Mouse (Mus musculus) kidney, adult 9 months (tissue): ENCODE measurements around the gene Cmah.

ENCODE experiments used
- DNase-seq: peaks from one replicate; pipeline ENCODE4 v3.0.0; 2022

Gene Cmah

DNA sequence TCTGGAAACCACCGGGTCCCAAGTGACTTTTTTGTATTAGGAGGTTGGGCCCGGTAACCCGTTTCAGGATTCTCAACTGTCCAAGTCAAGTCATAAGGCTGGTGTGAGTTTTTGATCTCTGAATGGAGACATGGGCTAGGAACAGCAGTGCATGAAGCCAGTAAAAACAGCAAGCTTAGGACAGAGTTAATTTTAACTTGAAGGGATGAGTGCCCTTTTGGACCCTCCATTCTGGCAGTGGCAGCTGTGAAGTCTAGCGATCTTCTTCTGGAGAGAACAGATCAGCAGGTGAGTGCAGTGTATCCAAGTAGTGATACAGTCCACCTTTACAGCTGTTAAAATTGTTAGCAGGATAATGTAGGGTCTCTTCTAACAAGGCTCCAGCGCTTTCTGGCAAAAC, at the start of gene Cmah:
Gene Cmah (plus strand): TSS at position 204 of the 400 bp plus-strand sequence.
- DNase-seq, result peak; percentile 89

DNA sequence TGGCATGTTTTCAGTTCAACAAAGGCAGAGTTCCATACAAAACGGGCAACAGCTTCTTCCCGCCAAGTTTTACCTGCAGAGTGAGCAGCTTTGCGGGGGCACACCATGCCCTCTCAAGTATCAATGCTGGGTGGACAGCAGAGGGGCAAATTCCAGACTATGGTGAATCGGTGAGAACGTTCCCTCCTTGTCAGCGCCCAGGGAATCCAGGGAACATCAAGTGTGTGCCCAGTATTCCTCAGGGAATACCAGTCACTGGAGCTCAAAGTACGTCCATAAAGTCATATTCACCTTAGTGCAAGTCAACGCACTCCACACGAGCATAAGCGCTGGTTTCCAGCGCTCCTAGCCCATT, 47.8 kb upstream of the Cmah start:
- DNase-seq, result no peak

DNA sequence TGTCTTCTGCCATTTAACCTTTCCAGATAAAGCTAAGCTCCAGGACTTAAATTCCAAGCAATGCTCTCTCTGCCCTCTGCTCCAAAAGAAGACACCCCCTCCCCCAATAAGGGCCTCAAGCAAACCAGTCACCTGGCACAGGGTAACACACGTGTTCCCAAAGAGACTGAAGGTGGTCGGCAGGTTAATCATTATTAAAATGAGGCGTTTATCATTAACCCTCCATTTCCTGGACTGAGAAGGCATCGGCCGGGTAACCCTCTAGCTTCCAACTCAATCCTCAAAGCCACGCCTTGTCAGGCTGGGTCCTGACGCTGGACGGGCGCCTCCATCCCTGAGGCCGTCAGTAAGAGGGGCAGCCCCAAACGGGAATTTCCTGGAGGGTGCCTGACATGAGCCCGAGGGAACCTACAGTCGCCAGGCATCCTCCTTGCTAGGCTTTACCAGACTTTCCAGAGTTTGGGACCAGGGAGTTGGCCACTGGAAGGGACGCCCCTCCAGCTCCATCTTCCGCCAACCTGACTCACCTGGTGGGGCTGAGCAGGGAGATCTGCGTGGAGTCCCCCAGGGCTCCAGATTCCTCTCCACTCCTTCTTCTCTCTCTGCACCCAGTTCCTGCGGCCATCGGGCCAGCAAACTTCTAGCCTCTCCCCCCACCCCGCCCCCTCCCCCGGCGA, 47.3 kb upstream of the Cmah start:
- DNase-seq, result peak; percentile 86

DNA sequence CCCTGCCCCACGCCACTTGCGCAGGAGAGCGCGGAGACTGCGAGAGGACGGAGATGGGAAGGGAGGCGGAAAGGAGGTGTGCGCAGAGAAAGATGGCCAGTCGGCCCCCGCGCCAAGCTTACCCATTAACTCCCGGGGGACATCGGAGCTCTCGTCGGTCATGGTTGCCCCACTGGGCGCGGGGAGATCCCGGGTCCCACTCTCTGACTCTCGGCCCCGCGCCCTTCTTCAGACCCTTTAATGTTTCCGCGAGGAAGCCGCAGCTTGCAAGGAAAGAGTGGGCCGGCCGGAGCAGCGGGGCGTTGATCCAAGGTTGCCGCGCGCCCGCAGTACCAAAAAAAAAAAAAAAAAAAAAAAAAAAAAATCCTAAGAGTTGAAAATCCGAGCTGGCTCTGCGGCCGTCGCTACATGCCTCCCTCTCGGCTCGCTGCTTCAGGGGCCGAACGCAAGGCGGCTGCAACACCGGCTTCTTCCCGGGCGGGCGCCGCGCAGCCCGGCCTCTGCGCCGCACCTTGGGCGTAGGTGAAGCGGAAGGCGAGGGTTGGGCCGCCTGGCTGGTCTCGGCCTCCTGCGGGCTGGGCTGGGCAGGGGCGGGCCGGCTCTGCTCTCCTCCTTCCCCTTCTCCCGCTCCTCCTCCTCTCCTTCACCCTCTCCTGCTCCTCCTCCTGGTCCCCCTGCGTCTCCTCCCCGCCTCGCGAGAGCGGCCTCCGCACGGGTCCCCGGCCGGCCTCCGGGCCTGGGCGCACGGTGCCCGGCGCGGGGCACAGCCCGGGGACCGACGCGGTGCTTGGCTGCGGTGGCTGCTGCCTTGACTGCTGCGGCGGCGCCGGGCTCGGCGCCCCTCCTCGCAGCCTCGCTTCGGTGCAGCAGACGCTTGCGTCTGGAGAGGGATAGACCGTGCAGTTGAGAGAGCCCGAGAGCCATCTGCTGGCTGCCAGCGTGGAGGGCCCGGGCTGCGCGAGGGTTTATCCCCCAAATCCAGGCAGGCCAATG, 46.5 kb upstream of the Cmah start, which contains the start of gene Carmil1:
Gene Carmil1 (minus strand): TSS at position 357 of the 993 bp plus-strand sequence.
- DNase-seq, result peak; percentile 88

DNA sequence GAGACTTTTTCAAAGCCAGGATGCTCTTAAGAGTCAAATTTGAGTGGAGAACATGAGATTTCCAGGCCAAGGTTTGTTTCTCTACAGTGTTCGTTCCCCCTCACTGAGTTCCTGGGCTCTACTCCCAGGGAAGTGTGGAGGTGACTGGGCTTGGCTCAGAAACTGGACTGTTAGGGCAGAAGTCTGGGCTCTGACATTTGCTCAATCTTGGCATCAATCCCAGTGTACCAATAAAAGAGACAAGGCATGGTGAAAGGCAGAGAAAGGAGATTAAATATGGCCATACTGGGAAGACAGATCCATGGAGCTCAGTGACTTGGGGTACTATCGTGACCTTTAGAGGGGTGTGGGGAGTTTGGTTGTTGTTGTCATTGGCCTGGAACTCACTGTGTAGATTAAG, 39.8 kb upstream of the Cmah start:
- peak; percentile 66 for DNase-seq

DNA sequence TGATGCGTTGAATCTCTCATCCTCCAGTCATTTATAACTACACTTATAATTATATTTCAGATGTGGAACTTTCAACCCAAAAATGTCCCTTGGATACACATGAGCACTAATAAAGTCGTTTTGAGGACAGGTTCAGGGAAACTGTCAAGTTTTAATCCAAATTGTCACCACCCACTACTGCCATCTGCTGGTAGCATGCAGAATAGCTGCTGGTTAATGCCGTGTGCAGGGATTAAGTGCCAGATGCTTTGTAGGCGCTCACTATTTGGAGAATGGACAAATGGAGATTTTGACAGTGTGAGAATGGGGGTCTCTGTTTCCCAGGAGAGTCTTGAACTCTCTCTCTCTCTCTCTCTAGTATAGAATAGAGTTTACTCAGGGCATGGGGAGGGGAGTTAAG, 30.0 kb upstream of the Cmah start:
- peak; percentile 38 for DNase-seq

DNA sequence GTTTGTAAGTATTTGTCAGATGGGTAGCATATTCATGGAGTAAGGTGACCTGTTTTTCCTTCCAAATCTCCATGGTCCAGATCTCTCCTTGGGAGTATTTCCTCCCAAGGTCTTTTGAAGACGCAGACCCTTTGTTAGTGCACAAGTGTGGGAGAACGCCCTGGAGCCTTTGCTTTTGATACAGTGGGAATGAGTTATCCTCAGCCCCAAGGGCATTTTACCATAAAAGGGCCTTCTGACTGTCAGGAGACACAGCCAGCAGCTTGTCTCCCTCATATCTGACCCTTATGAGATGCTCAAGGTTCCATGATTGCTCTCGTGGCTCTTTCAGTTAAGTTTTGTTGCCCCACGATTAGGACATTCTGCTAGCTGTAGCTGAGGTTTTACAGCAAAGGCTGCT, 21.7 kb upstream of the Cmah start:
- no peak for DNase-seq

DNA sequence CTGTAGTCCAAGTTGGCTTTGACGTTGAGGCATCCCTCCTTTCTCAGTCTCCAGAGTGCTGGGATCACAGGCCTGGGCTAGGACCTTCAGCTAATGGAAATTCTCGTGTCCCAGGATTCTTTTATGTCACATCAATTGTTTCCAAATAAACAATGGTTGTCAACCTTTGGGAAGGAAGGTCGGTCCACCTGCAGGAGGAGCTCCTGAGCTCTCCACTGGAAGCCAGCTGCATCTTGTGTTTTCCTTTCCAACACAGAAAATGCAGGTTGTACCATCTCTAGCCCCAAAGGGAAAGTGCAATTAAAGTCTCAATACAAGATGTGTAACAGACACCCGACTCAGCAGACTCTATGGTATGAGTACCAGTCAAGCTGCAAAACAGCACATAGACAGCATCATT, 21.0 kb upstream of the Cmah start:
- DNase-seq, result no peak

DNA sequence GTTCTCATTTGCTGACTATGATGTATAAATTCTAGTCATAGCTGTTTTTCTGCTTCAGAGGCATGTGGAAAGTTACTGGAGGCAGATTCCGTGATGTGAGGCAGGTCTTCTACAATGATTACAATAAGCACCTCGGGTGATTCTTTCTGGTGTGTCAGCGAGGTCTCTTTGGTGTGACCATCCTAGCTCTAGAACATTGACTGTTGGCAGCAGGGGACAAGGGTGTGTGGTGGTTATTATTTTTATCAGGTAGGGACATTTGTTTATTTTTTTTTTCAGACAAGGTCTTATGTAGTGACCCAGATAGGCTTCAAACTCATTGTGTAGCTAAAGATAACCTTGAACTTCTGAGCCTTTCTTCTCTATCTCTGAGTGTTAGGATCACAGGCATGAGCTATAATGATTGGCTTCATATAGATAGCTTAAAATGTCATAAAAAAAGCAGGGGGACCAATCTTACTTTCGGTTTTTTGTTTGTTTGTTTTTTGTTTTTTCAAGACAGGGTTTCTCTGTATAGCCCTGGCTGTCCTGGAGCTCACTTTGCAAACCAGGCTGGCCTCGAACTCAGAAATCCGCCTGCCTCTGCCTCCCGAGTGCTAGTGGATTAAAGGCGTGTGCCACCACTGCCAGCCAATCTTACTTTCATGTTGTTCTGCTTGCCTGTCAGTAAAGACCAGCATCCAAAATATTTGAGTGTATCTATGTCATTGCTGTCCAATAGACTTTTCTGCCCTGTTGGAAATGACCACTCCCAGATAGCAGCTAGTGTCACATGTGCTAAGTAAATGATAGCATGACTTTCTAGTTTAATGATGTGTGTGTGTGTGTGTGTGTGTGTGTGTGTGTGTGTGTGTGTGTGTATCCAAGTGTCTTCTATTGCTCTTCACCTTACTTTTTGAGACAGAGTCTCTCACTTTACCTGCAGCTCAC, 15.9 kb upstream of the Cmah start:
- DNase-seq, result no peak

DNA sequence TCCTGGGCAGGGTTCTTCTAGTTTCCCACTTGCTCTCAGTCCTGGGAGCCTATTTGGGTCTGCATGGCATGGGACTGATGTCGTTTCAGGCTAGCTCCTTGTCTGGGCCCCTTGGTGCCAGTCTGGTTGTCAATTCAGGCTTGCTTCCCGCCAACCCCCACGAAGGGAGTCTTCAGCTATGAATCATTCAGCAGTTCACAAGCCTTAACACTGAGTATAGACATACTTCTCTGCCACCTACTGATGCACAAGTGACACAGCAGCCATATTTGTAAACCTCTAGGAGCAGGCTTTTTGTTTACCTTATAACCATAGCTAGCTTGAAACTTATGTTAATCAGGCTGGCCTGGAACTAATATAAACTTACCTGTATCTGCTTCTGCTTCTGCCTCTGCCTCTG, 10.6 kb upstream of the Cmah start:
- DNase-seq, result no peak

DNA sequence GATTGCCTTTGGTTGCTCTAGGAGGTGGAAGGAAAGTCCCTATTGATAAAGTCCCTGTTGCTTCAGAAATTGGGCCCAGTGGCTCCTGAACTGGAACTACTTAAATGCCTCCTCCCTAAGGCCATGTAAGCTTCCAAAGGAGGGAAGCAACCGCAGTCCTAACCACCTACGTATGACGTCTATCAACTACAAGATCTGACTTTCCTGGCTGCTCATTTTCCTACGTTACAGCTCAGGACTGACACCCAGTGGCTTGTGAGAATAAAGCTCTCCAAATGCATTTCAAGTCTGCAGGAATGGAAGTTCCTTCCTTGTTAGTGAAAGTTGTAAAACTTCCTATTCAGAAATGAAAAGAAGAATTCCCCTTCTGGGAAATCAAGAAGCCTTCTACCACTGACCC, 8.6 kb upstream of the Cmah start:
- peak; percentile 39 for DNase-seq

DNA sequence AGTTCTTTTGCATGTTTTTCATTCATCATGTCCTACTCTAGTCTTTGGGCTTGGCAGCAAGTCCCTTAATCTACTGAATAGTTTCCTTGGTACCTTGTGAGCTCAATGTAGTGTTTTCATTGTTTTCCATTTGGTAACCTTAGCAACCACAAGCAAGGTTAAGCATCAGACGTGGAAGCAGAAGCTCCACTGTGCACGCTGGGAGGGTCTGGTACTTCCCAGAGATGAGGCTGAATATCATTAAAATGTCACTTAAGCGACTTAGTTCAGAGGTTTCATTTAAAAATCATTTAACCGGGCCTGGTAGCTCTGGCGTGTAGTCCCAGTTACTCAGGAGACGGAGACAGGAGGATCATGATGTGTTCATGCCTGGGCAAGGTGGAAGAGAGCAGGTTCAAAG, 5.9 kb upstream of the Cmah start:
- DNase-seq, result no peak

DNA sequence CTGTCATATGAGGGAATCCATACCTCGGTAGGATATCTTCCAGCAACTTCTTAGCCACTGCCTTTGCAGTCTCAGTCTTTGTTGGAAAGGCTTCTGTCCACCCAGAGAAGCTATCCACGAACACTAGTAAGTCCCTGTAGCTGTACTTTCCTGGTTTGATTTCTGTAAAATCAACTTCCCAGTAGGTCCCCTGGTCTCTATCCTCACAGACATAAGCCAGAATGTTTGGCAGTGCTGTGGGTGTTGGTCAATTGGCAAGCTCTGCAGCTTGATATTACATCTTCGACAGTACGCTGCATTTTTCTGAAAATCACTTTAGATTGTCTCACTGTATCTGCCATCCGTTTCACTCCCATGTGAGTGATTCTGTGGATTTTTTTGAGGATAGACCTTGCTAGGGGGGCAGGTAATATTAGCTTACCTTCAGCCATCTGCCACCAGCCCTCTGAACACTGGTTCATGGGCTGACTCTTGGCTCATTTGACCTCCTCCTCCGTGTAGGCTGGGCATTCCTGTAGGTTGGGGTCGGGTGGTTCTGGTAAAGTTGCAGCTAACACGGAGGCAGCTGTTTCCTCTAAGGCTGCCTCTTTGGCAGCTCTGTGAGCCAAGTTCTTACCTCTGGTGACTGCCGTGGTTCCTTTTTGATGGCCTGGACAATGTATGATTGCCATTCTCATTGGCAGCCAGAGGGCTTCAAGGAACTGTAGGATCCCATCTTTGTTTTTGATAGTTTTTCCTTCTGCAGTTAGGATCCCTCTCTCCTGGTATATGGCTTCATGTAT, 1.0 kb downstream of the Cmah start:
- DNase-seq, result no peak

DNA sequence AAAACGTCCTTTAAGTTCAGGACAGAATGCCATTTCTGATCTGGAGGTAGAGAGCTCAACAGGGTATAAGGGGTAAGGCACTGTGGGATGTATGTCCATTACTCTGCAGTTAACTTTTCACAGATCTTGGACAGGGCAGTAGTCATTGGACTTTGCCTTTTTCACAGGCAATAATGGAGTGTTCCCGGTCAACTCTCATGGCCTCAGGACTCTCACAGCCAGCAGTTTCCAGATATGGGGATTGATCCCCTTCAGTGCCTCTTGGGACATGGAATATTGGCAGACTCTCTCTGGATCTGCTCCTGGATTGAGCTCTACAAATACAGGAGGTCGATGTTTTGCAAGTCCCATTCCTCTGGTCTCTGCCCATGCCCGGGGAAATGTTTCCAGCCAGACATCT, 2.9 kb downstream of the Cmah start:
- DNase-seq, result peak; percentile 74

DNA sequence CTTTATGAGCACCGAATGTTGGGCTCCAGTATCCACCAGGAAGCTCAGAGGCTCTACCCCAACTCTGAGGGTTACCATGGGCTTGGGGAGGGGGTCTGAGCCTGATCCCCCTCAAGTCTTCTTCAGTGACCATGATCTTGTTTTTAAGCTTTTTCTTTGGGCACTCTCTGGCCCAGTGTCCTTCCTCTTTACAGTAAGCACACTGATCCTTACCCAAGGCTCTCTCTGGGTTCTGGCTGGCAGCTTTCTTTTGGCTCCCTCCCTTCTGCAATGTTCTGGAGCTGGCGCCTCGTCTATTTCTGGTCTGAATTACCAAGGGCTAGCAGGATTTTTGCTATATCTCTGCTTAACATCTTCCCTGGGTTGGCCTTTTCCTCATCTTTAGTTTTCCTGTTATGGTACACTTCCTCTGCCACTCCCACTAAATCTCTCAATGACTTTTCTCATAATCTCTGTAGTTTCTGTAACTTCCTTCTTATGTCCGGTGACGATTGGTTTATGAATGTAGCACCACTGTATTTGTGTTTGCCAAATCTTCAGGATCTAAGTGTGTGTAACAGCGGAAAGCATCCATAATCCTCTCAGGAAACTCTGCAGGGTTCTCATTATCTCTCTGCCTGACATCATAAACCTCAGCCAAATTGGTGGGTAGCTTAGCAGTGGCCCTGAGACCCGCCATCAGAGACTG, 3.8 kb downstream of the Cmah start:
- no peak for DNase-seq

DNA sequence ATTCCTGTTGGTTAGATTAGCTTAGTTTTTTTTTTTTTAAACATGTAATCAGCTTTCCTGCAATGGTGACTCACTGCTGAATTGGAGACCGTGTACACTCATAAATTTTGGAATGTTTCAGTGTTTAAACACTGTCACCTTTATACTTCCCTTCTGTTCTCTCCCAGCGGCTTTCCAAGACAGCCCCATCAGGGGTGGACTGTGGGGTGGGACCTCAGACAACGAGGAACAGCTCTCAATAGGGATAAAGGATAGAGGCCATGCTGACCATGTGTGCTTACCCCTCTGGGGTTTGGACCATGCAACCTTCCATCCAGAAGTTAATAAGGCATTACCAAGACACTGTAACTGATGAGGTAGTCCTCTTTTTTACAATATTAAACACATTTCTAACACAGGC, 5.3 kb downstream of the Cmah start:
- no peak for DNase-seq

DNA sequence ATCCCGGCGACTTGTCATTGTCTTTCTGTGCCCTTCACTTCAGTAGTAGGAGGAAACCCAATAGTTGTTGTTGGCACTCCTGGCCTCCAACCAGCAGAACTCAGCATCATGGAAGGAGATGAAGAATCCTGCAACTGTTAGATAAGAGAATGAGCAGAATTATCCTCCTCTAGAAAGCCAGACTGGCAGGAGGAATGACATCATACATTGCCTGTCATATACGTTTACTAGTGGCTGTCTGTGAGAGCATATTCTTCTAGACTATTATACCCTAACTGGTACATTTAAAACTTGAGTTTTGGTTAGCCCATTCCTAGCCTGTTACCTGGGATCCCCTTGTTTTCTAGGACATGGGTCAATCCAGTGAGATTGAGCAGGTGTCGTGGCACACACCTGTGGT, 9.6 kb downstream of the Cmah start:
- DNase-seq, result no peak

DNA sequence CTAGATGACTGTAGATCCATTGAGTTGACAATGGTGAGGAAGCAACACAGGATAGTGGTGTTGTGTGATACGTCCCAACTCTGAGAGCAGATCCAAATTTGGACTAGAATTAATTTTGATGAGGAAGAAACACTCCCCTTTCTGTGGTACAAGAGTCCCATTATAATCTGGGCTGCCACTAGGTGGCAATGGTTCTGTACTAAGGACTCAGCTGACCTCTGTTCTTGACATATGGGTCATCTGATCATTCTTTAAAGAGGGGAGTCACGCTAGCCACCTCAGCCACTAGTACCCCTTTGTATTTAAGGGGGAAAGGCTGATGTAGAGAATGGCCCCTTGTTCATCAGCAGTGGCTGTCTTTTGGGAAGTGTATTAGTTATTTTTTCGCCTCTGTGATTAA, 10.7 kb downstream of the Cmah start:
- DNase-seq, result peak; percentile 58

DNA sequence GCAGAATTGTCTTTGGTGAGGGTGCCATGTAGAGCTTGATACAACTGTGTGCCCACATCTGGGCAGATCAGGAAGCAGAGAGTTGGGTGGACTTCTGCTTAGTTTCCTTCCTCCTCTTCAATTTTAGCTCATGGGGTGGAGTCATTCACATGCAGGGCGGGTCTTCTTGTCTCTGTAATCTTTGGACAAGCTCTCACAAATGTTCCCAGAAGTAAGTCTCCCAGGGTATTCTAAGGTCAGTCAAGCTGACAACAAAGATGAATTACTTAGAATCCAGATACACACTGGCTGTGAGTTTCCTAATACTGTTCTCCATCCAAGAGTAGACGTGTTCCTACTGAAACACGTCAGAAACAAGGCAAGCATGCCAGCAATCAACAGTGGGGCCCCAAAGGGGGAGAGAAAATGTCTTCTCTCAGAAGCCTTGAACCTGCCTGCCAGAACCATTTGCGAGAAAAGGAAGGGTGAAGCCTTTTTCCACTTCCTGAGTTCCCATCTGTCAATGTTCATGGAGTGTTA, 11.2 kb downstream of the Cmah start:
- DNase-seq, result peak; percentile 70

DNA sequence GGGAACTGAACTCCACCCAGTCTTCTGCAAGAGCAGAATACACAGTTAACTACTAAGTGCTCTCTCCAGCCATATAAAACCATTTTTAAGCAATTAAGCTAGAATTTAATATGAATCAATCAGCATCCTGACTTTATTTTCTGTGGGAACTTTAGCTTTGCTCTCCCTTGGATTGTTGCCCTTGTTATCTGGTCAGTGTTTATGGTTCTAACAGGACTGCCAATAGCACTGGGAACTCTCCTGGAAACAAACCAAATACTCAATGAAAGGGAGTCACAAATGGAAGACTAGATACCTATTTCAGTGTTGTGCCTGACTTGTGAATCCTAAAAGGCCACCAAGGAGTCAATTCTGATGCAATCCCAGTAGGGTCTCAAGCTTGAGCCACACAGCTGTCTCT, 12.7 kb downstream of the Cmah start:
- no peak for DNase-seq

DNA sequence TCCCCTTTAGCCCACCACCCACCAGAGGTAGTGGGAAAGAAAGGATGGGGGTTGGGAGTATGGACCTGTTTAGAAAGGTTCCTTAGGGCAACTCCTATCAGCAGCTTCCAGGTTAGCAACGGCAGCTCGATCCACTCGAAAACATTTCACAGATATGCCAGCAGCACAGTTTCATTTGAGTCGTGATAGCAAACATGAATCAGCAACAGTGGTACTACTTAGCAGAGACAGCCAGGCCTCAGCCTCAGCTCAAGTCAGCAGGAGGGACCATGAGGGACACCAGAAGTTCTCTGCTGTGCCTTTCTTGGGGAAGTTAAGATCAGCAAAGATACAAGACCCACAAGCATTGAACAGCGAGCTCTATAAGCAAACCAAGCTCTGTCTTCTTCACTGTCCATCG, 13.3 kb downstream of the Cmah start:
- no peak for DNase-seq
